Mouse (Mus musculus) stomach, postnatal 0 days (tissue): ENCODE data around the gene Itpr3.

ENCODE experiments used
- CTCF ChIP-seq: IDR thresholded peaks from 2 replicates; pipeline ENCODE4 v1.5.1; 2016; ENCODE audit warnings: antibody characterized with exemption, low read depth, mild to moderate bottlenecking, moderate library complexity
- EP300 ChIP-seq: optimal IDR thresholded peaks from 2 replicates; pipeline ENCODE3; 2016; ENCODE audit warnings: antibody characterized with exemption

DNA sequence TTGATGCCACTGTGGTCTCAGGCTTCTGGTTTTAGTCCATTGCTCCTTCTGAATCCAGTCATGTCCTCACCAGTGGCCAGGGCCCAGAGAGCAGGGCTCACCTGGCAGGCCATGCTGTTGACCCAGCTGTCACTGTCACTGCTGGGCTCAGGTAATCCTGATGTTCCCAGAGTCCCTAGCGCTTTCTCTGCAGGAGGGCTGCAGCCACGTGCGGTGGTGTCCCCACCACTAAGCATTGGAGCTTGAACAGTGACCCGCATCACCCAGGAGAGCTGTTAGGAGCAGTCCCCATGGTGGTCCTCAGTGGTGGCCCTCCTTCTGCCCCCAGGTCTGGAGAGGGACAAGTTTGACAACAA, 62.4 kb downstream of the Itpr3 start:
- TF ChIP-seq CTCF (no peak), EP300 (no peak)
